In the genomic region with DNA sequence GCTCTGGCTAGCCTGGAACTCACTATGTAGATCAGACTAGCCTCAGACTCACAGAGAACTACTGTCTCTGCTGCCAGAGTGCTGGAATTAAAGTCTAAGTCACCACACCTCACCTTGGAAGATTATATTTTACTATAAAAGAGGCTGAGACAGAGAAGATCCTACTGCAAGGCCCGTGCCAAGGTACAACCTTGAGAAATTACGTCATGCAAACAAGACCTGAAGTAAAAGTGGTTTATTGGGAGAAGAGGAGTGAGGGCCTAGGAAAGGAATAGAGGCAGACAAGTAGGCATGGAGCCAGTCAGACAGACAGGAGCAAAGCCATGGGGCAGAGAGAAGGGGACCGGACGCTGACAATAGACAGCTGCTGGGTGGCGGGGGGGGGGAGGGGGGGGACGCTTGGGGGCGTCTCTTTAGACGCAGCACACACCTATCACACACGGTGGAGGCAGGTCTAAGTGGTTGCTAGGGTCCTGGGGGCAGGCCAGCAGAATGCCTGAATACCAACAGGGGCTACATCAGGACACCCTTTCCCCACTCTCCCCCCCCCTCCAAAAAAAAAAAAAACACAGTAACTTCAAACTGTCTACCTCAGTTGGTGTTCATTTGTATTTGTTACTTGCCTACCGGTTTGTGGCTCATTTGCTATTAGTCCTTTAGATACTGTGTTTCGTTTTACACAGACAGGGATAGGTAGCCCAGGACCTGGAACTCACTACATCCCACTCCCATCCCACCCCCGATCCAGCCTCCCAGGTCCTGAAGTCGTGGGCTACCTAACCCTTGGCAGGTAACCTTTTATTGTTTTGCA, we compare ENCODE assay signal across 8 mouse cellular contexts. TPM values are rescaled to one million over a fixed set of nuclear protein-coding genes. Genes with fewer than 3 reads are reported as not detected.
A peak's percentile ranks its signal among the peaks of the same experiment; 100 is the strongest.
DNase-seq lines count a peak whose midpoint lies in the region; ATAC-seq lines count a peak whose summit lies in the region.

No protein-coding gene starts in this region.

- peak overlapping the region; percentile 96 for H3K4me3 ChIP-seq in hindbrain, embryonic 12.5 days
- peak overlapping the region; percentile 98 for H3K4me3 ChIP-seq in liver, embryonic 11.5 days (ENCODE audit: low read depth, low read length)
- H3K4me3 ChIP-seq in stomach, embryonic 16.5 days (replicated peaks; ENCODE audit: low read length) = peak overlapping the region; percentile 96

- peaks cover 18% of the 10 kb centered on the region for H3K4me1 ChIP-seq in hindbrain, embryonic 12.5 days
- peaks cover 21% of the 10 kb centered on the region for H3K4me1 ChIP-seq in liver, embryonic 11.5 days (replicated peaks; ENCODE audit: control insufficient read depth, insufficient read depth, low read length)
- peaks cover 17% of the 10 kb centered on the region for H3K4me1 ChIP-seq in stomach, embryonic 16.5 days (ENCODE audit: control insufficient read depth, insufficient read depth, low read length)

- H3K9me3 ChIP-seq in hindbrain, embryonic 12.5 days (replicated peaks) = no peaks in the 10 kb centered on the region
- no peaks in the 10 kb centered on the region for H3K9me3 ChIP-seq in liver, embryonic 11.5 days (ENCODE audit: control insufficient read depth, low read length)
- H3K9me3 ChIP-seq in stomach, embryonic 16.5 days (replicated peaks; ENCODE audit: control insufficient read depth, low read length) = no peaks in the 10 kb centered on the region

- 29% methylated on average over 9 of the region's 13 CpGs for WGBS in hindbrain, embryonic 12.5 days
- 12% methylated on average over 10 of the region's 13 CpGs for WGBS in liver, embryonic 11.5 days
- WGBS in stomach, embryonic 16.5 days = 8% methylated on average over 11 of the region's 13 CpGs

- H3K36me3 ChIP-seq in hindbrain, embryonic 12.5 days = peaks cover 27% of the 10 kb centered on the region
- H3K36me3 ChIP-seq in liver, embryonic 11.5 days (ENCODE audit: control insufficient read depth, insufficient read depth, low read length) = peaks cover 8% of the 10 kb centered on the region
- H3K36me3 ChIP-seq in stomach, embryonic 16.5 days (ENCODE audit: control insufficient read depth, insufficient read depth, low read length) = peaks cover 9% of the 10 kb centered on the region

- H3K9ac ChIP-seq in hindbrain, embryonic 12.5 days = peak overlapping the region; percentile 89
- H3K9ac ChIP-seq in liver, embryonic 11.5 days (ENCODE audit: low read depth, low read length) = peak overlapping the region; percentile 81
- H3K9ac ChIP-seq in stomach, embryonic 16.5 days (ENCODE audit: low read length) = peak overlapping the region; percentile 93

- H3K27me3 ChIP-seq in hindbrain, embryonic 12.5 days = no peaks in the 10 kb centered on the region
- H3K27me3 ChIP-seq in liver, embryonic 11.5 days (replicated peaks; ENCODE audit: control insufficient read depth, insufficient read depth, low read length) = no peaks in the 10 kb centered on the region
- H3K27me3 ChIP-seq in stomach, embryonic 16.5 days (ENCODE audit: control insufficient read depth, insufficient read depth, low read length) = no peaks in the 10 kb centered on the region

- peak overlapping the region; percentile 92 for H3K27ac ChIP-seq in hindbrain, embryonic 12.5 days
- peak overlapping the region; percentile 96 for H3K27ac ChIP-seq in liver, embryonic 11.5 days (ENCODE audit: low read depth, low read length)
- H3K27ac ChIP-seq in stomach, embryonic 16.5 days (ENCODE audit: low read length) = peak overlapping the region; percentile 97

- ATAC-seq in hindbrain, embryonic 12.5 days (ENCODE audit: low FRiP score) = peak; percentile 72
- peak; percentile 14; the same call in 1 of the 2 replicates for ATAC-seq in liver, embryonic 11.5 days (replicated peaks; ENCODE audit: low FRiP score)
- no peak for ATAC-seq in stomach, embryonic 16.5 days (ENCODE audit: insufficient read depth, low FRiP score)

- peak overlapping the region; percentile 79 for H3K4me2 ChIP-seq in hindbrain, embryonic 12.5 days (replicated peaks)
- peak overlapping the region; percentile 84 for H3K4me2 ChIP-seq in liver, embryonic 11.5 days
- peak overlapping the region; percentile 80 for H3K4me2 ChIP-seq in stomach, embryonic 16.5 days (ENCODE audit: low read depth, low read length)

- peak; percentile 21 for DNase-seq in kidney, adult 11 months
- DNase-seq in kidney, postnatal 10 days = no peak
- peak; percentile 18 for DNase-seq in cerebellum, adult 8-10 months
- DNase-seq in liver, embryonic 11.5 days (ENCODE audit: low spot score) = no peak
- no peak for DNase-seq in ovary, adult 18-20 months (ENCODE audit: low spot score)
- DNase-seq in urinary bladder, postnatal 10 days (ENCODE audit: low spot score) = no peak

RNA-seq across cellular contexts. Expression of a gene that starts 0.7 kb away (rescaled TPM):
- 110 and 111 TPM in 2 replicates for polyA plus RNA-seq in hindbrain, embryonic 12.5 days (2016; fragmentation: Nextera tagmentation; extraction: Ambion mirVana)
- 89.0 and 97.5 TPM in 2 replicates for polyA plus RNA-seq in liver, embryonic 11.5 days (2014; fragmentation: Nextera tagmentation; extraction: Ambion mirVana)
- polyA plus RNA-seq in stomach, embryonic 16.5 days (2015; fragmentation: Nextera tagmentation; extraction: Ambion mirVana) = 83.2 and 89.7 TPM in 2 replicates

RNA-seq across cellular contexts. Expression of a gene that starts 21.8 kb away (rescaled TPM):
- 153 and 154 TPM in 2 replicates for polyA plus RNA-seq in hindbrain, embryonic 12.5 days (2016; fragmentation: Nextera tagmentation; extraction: Ambion mirVana)
- 70.7 and 74.6 TPM in 2 replicates for polyA plus RNA-seq in liver, embryonic 11.5 days (2014; fragmentation: Nextera tagmentation; extraction: Ambion mirVana)
- polyA plus RNA-seq in stomach, embryonic 16.5 days (2015; fragmentation: Nextera tagmentation; extraction: Ambion mirVana) = 109 and 118 TPM in 2 replicates

RNA-seq across cellular contexts. Expression of a gene that starts 21.9 kb away (rescaled TPM):
- polyA plus RNA-seq in hindbrain, embryonic 12.5 days (2016; fragmentation: Nextera tagmentation; extraction: Ambion mirVana) = 239 and 246 TPM in 2 replicates
- 219 and 225 TPM in 2 replicates for polyA plus RNA-seq in liver, embryonic 11.5 days (2014; fragmentation: Nextera tagmentation; extraction: Ambion mirVana)
- 184 and 197 TPM in 2 replicates for polyA plus RNA-seq in stomach, embryonic 16.5 days (2015; fragmentation: Nextera tagmentation; extraction: Ambion mirVana)

RNA-seq across cellular contexts. Expression of a gene that starts 50.1 kb away (rescaled TPM):
- polyA plus RNA-seq in hindbrain, embryonic 12.5 days (2016; fragmentation: Nextera tagmentation; extraction: Ambion mirVana) = not detected in 2 replicates
- not detected in 2 replicates for polyA plus RNA-seq in liver, embryonic 11.5 days (2014; fragmentation: Nextera tagmentation; extraction: Ambion mirVana)
- polyA plus RNA-seq in stomach, embryonic 16.5 days (2015; fragmentation: Nextera tagmentation; extraction: Ambion mirVana) = 36.1 and 40.3 TPM in 2 replicates

Comparison
In these comparisons a context has a peak if more than half of its experiments do, and no peak if none do; other contexts are left out.
1. DNase-seq: peak in kidney, adult 11 months (single experiment) and cerebellum, adult 8-10 months (single experiment); none in kidney, postnatal 10 days (single experiment), liver, embryonic 11.5 days (single experiment), ovary, adult 18-20 months (single experiment) and urinary bladder, postnatal 10 days (single experiment).
2. Peak in every context shown above with its lines, with median percentiles within 50 percentile points of each other: H3K27ac ChIP-seq, H3K4me2 ChIP-seq, H3K4me3 ChIP-seq and H3K9ac ChIP-seq.